In genomic region chr4:116788956-116789355, GRCm38 (mm10) we compare ENCODE assay signal across 9 mouse cellular contexts. TPM values are rescaled to one million over a fixed set of nuclear protein-coding genes. Genes with fewer than 3 reads are reported as not detected.
A peak's percentile ranks its signal among the peaks of the same experiment; 100 is the strongest.
DNase-seq lines count a peak whose midpoint lies in the region; ATAC-seq and TF ChIP-seq lines count a peak whose summit lies in the region.
"Had no signal": no experiment of that assay in that cellular context is flagged by ENCODE, and none has a peak within 500 bp of the region (broad histone marks: within the 10 kb centered on the region; RNA-seq: fewer than 3 reads in every experiment).

No protein-coding gene starts in this region.

- WGBS in embryonic facial prominence, embryonic 11.5 days: 0% methylated on average over 3 of the region's 3 CpGs
- 4% methylated on average over 3 of the region's 3 CpGs for WGBS in heart, postnatal 0 days
- WGBS in liver, postnatal 0 days (ENCODE audit: insufficient replicate concordance): 18% methylated on average over 3 of the region's 3 CpGs
- 7% methylated on average over 3 of the region's 3 CpGs for WGBS in neural tube, embryonic 13.5 days

- peaks cover 32% of the 10 kb centered on the region for H3K36me3 ChIP-seq in E14TG2a.4 (ENCODE audit: insufficient read depth, low read length)
- no peaks in the 10 kb centered on the region for H3K36me3 ChIP-seq in embryonic facial prominence, embryonic 11.5 days (replicated peaks; ENCODE audit: control insufficient read depth, insufficient read depth, low read depth, low read length)
- no peaks in the 10 kb centered on the region for H3K36me3 ChIP-seq in heart, postnatal 0 days (replicated peaks; ENCODE audit: control insufficient read depth, insufficient read depth, low read length)
- no peaks in the 10 kb centered on the region for H3K36me3 ChIP-seq in liver, postnatal 0 days (replicated peaks; ENCODE audit: insufficient read depth, low read length)
- H3K36me3 ChIP-seq in neural tube, embryonic 13.5 days: no peaks in the 10 kb centered on the region

- ATAC-seq in embryonic facial prominence, embryonic 11.5 days (replicated peaks; ENCODE audit: insufficient number of reproducible peaks, low FRiP score, low TSS enrichment, low read depth): no peak; the same call in 1 of the 2 replicates
- ATAC-seq in heart, postnatal 0 days (ENCODE audit: insufficient read depth, low read depth): peak; percentile 63; the same call in 1 of the 2 replicates
- ATAC-seq in liver, postnatal 0 days: peak; percentile 60
- peak; percentile 53 for ATAC-seq in neural tube, embryonic 13.5 days (ENCODE audit: low read depth)

- peaks cover 30% of the 10 kb centered on the region for H3K4me1 ChIP-seq in E14TG2a.4 (replicated peaks; ENCODE audit: low read depth, low read length)
- no peaks in the 10 kb centered on the region for H3K4me1 ChIP-seq in embryonic facial prominence, embryonic 11.5 days (ENCODE audit: control insufficient read depth, insufficient read depth, low read length)
- no peaks in the 10 kb centered on the region for H3K4me1 ChIP-seq in heart, postnatal 0 days (ENCODE audit: control insufficient read depth, insufficient read depth)
- no peaks in the 10 kb centered on the region; the same call in 1 of the 2 replicates for H3K4me1 ChIP-seq in liver, postnatal 0 days (ENCODE audit: insufficient read depth)
- no peaks in the 10 kb centered on the region for H3K4me1 ChIP-seq in neural tube, embryonic 13.5 days (replicated peaks)

- DNase-seq in adrenal gland, postnatal 36 days: peak; percentile 77 to 87
- peak; percentile 95 for DNase-seq in embryonic facial prominence, embryonic 11.5 days (ENCODE audit: low spot score)
- DNase-seq in heart, postnatal 0 days (ENCODE audit: low spot score): peak; percentile 84
- DNase-seq in layer of hippocampus, adult 11-12 months (ENCODE audit: low spot score): peak; percentile 93
- peak; percentile 80 for DNase-seq in liver, postnatal 0 days
- DNase-seq in testis, postnatal 10 days (ENCODE audit: low spot score): peak; percentile 83

- TF ChIP-seq CTCF in E14TG2a.4 (conservative IDR thresholded peaks at IDR 0.05; ENCODE audit: low read length): peak; percentile 62
- TF ChIP-seq CTCF in heart, postnatal 0 days (IDR thresholded peaks at IDR 0.05; ENCODE audit: low read depth): peak; percentile 86
- peak; percentile 89 for TF ChIP-seq CTCF in liver, postnatal 0 days (IDR thresholded peaks at IDR 0.05; ENCODE audit: low read depth)

- no peak overlapping the region for H3K27ac ChIP-seq in embryonic facial prominence, embryonic 11.5 days (replicated peaks; ENCODE audit: low read depth, low read length)
- no peak overlapping the region for H3K27ac ChIP-seq in heart, postnatal 0 days (ENCODE audit: low read depth)
- H3K27ac ChIP-seq in liver, postnatal 0 days (ENCODE audit: low read depth): peak overlapping the region; percentile 41; the same call in 1 of the 2 replicates
- no peak overlapping the region for H3K27ac ChIP-seq in neural tube, embryonic 13.5 days (replicated peaks)

- H3K27me3 ChIP-seq in E14TG2a.4 (ENCODE audit: insufficient read depth, low read length): no peaks in the 10 kb centered on the region
- H3K27me3 ChIP-seq in embryonic facial prominence, embryonic 11.5 days (ENCODE audit: control insufficient read depth, insufficient read depth, low read length): no peaks in the 10 kb centered on the region
- no peaks in the 10 kb centered on the region for H3K27me3 ChIP-seq in heart, postnatal 0 days (ENCODE audit: control insufficient read depth, insufficient read depth, low read length)
- H3K27me3 ChIP-seq in liver, postnatal 0 days (ENCODE audit: insufficient read depth, low read length): no peaks in the 10 kb centered on the region
- no peaks in the 10 kb centered on the region for H3K27me3 ChIP-seq in neural tube, embryonic 13.5 days
- H3K27me3 ChIP-seq: megakaryocyte, embryonic 14.5 days had no signal

- no peak for TF ChIP-seq EP300 in heart, postnatal 0 days (IDR thresholded peaks at IDR 0.05; ENCODE audit: low read depth)
- TF ChIP-seq EP300 in liver, postnatal 0 days (IDR thresholded peaks at IDR 0.05; ENCODE audit: low read depth): no peak

- H3K4me3 ChIP-seq in E14TG2a.4 (replicated peaks; ENCODE audit: low read length): no peak overlapping the region
- no peak overlapping the region for H3K4me3 ChIP-seq in embryonic facial prominence, embryonic 11.5 days (ENCODE audit: low read depth, low read length)
- H3K4me3 ChIP-seq in heart, postnatal 0 days (ENCODE audit: low read depth, low read length): no peak overlapping the region
- no peak overlapping the region for H3K4me3 ChIP-seq in liver, postnatal 0 days (ENCODE audit: low read depth, low read length)
- no peak overlapping the region for H3K4me3 ChIP-seq in neural tube, embryonic 13.5 days

- H3K9ac ChIP-seq in embryonic facial prominence, embryonic 11.5 days (replicated peaks; ENCODE audit: low read length): no peak overlapping the region
- no peak overlapping the region for H3K9ac ChIP-seq in heart, postnatal 0 days (replicated peaks; ENCODE audit: low read depth, low read length)
- no peak overlapping the region for H3K9ac ChIP-seq in liver, postnatal 0 days (replicated peaks)
- no peak overlapping the region for H3K9ac ChIP-seq in neural tube, embryonic 13.5 days

- H3K4me2 ChIP-seq in embryonic facial prominence, embryonic 11.5 days (ENCODE audit: low read depth, low read length): no peak overlapping the region
- no peak overlapping the region for H3K4me2 ChIP-seq in heart, postnatal 0 days (ENCODE audit: low read depth, low read length)
- peak overlapping the region; percentile 3; the same call in 1 of the 2 replicates for H3K4me2 ChIP-seq in liver, postnatal 0 days (ENCODE audit: low read depth, low read length)
- no peak overlapping the region for H3K4me2 ChIP-seq in neural tube, embryonic 13.5 days

- H3K9me3 ChIP-seq in E14TG2a.4 (ENCODE audit: low read length): no peaks in the 10 kb centered on the region
- H3K9me3 ChIP-seq in embryonic facial prominence, embryonic 11.5 days (replicated peaks; ENCODE audit: control insufficient read depth, low read length): no peaks in the 10 kb centered on the region
- no peaks in the 10 kb centered on the region for H3K9me3 ChIP-seq in heart, postnatal 0 days (replicated peaks; ENCODE audit: control insufficient read depth, low read length)
- no peaks in the 10 kb centered on the region for H3K9me3 ChIP-seq in liver, postnatal 0 days (ENCODE audit: low read length)
- H3K9me3 ChIP-seq in neural tube, embryonic 13.5 days: no peaks in the 10 kb centered on the region
- H3K9me3 ChIP-seq: megakaryocyte, embryonic 14.5 days had no signal

RNA-seq across cellular contexts. Expression of gene Toe1, which starts 18.5 kb away (rescaled TPM):
- 10 to 100 TPM; 16.9 to 20.8 TPM for total RNA-seq in adrenal gland, postnatal 36 days (2021)
- 36.1 and 39.0 TPM in 2 replicates for polyA plus RNA-seq in embryonic facial prominence, embryonic 11.5 days (2014; fragmentation: Nextera tagmentation; extraction: Ambion mirVana)
- 20.3 and 46.9 TPM in 2 replicates for total RNA-seq in heart, postnatal 0 days (2014; rRNA removed; ENCODE audit: low replicate concordance)
- 17.3 and 17.5 TPM in 2 replicates for polyA plus RNA-seq in heart, postnatal 0 days (2015; fragmentation: Nextera tagmentation; extraction: Ambion mirVana)
- polyA plus RNA-seq in liver, postnatal 0 days (2015; fragmentation: Nextera tagmentation; extraction: Ambion mirVana): 9.2 and 9.3 TPM in 2 replicates
- polyA plus RNA-seq in neural tube, embryonic 13.5 days (2015; fragmentation: Nextera tagmentation; extraction: Ambion mirVana): 26.5 and 33.0 TPM in 2 replicates

RNA-seq across cellular contexts. Expression of gene Mutyh, which starts 18.6 kb away (rescaled TPM):
- total RNA-seq in adrenal gland, postnatal 36 days (2021): 1 to 10 TPM; 2.4 to 3.2 TPM
- 13.9 and 17.7 TPM in 2 replicates for polyA plus RNA-seq in embryonic facial prominence, embryonic 11.5 days (2014; fragmentation: Nextera tagmentation; extraction: Ambion mirVana)
- 2.6 and 6.9 TPM in 2 replicates for total RNA-seq in heart, postnatal 0 days (2014; rRNA removed; ENCODE audit: low replicate concordance)
- polyA plus RNA-seq in heart, postnatal 0 days (2015; fragmentation: Nextera tagmentation; extraction: Ambion mirVana): 3.9 and 4.4 TPM in 2 replicates
- polyA plus RNA-seq in liver, postnatal 0 days (2015; fragmentation: Nextera tagmentation; extraction: Ambion mirVana): 1.4 and 1.7 TPM in 2 replicates
- polyA plus RNA-seq in neural tube, embryonic 13.5 days (2015; fragmentation: Nextera tagmentation; extraction: Ambion mirVana): 6.5 and 8.3 TPM in 2 replicates

RNA-seq across cellular contexts. Expression of gene Hpdl, which starts 32.6 kb away (rescaled TPM):
- total RNA-seq in adrenal gland, postnatal 36 days (2021): 1 to 10 TPM; 1.9 to 2.6 TPM
- polyA plus RNA-seq in embryonic facial prominence, embryonic 11.5 days (2014; fragmentation: Nextera tagmentation; extraction: Ambion mirVana): 1.2 and 1.7 TPM in 2 replicates
- total RNA-seq in heart, postnatal 0 days (2014; rRNA removed; ENCODE audit: low replicate concordance): 2.2 and 3.4 TPM in 2 replicates
- 2.1 and 2.9 TPM in 2 replicates for polyA plus RNA-seq in heart, postnatal 0 days (2015; fragmentation: Nextera tagmentation; extraction: Ambion mirVana)
- 0.22 TPM in 1 of 2 replicates, not detected in the other for polyA plus RNA-seq in liver, postnatal 0 days (2015; fragmentation: Nextera tagmentation; extraction: Ambion mirVana)
- 1.2 and 2.7 TPM in 2 replicates for polyA plus RNA-seq in neural tube, embryonic 13.5 days (2015; fragmentation: Nextera tagmentation; extraction: Ambion mirVana)
